Mouse (Mus musculus) forebrain, postnatal 0 days (tissue): ENCODE measurements at regions not wholly inside any gene's neighbourhood (a gene's known extent, or its start where the extent isn't known, plus 50 kb on each side); places are given as distances from the start of the nearest gene placed in this dataset.

Source experiments
- ATAC-seq: fragments of 200-750 bp; cut with Nextera tagmentation; 2 replicates; pipeline ENCODE4 v1.8.0; 2017; ENCODE audit warnings: mild to moderate bottlenecking, moderate library complexity
- DNase-seq: peaks from one replicate; pipeline ENCODE4 v3.0.0-alpha.2; 2015
- H3K27ac ChIP-seq: fragments of 300-500 bp; sonication (generic); 2 replicates; pipeline ENCODE4 v1.5.1; 2014; ENCODE audit warnings: low read depth, mild to moderate bottlenecking, antibody characterized with exemption, low read length, moderate library complexity, mixed read lengths
- H3K27me3 ChIP-seq: fragments of 300-500 bp; sonication (generic); 2 replicates; pipeline ENCODE4 v1.6.1; 2014; ENCODE audit warnings: mild to moderate bottlenecking, low read length, mixed read lengths; ENCODE audit not compliant: insufficient read depth
- H3K36me3 ChIP-seq: fragments of 300-500 bp; sonication (generic); 2 replicates; pipeline ENCODE4 v1.6.1; 2014; ENCODE audit warnings: mild to moderate bottlenecking, moderate library complexity; ENCODE audit not compliant: insufficient read depth
- H3K4me1 ChIP-seq: fragments of 300-500 bp; sonication (generic); 2 replicates; pipeline ENCODE4 v1.6.1; 2014; ENCODE audit warnings: antibody characterized with exemption; ENCODE audit not compliant: insufficient read depth
- H3K4me2 ChIP-seq: fragments of 300-500 bp; sonication (generic); 2 replicates; pipeline ENCODE4 v1.6.1; 2014; ENCODE audit warnings: low read depth, mild to moderate bottlenecking, moderate library complexity
- H3K4me3 ChIP-seq: fragments of 300-500 bp; sonication (generic); 2 replicates; pipeline ENCODE4 v1.5.1; 2014; ENCODE audit warnings: low read depth, low read length, mixed read lengths
- H3K9ac ChIP-seq: fragments of 300-500 bp; sonication (generic); 2 replicates; pipeline ENCODE4 v1.6.1; 2014; ENCODE audit warnings: mild to moderate bottlenecking
- H3K9me3 ChIP-seq: fragments of 300-500 bp; sonication (generic); 2 replicates; pipeline ENCODE4 v1.6.1; 2016; ENCODE audit warnings: low read length
- CTCF ChIP-seq: sonication (generic); IDR thresholded peaks from 2 replicates; pipeline ENCODE4 v1.5.1; 2016; ENCODE audit warnings: antibody characterized with exemption, control low read depth, low read depth
- WGBS: fragments of 180-500 bp; shearing (Covaris S2); extraction: QIAGEN DNeasy Blood & Tissue Kit; methylation state at CpG from one replicate; pipeline ENCODE4 v1.1.7; 2014; 5-methylcytosine and 5-hydroxymethylcytosine counted together

DNA sequence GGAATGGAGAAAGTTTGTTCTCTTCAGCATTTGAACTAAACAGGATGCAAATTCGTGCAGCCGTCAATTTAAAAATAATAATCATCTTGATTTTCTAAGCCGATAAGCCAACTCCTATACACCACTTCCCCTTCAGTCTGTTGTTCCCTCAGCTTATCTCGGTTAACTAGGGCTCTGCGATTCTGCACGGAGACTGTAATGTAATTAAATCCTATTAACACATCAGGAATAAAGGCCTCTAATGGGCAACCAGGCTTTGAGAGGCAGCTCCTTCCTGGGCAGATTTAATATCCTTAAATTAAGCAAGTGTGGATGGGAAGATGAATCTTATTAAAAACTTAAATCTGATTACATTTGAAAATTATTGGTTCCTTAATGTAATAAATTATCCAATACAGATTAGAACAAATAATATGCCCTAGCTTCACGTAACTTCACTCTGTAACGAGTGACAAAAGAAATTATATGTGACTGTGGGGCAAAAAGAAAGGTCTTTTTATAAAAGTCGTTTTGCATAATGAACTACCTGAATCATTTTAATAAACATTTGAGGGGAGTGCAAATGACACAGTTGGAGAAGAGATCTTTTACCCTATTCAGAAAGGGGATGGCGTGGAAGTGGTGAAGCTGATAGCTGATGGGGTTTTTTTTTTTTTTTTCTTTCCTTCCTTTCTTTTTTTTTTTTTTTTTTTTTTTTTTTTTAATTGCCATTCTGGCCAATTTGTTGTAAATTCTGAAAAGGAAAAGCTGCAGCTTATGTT is 188.5 kb downstream of the Rwdd3 start:
- H3K27me3 ChIP-seq = no peaks in the 10 kb centered on the region
- H3K4me3 ChIP-seq = no peak overlapping the region; the same call in 1 of the 2 replicates
- peak overlapping the region; percentile 82 for H3K27ac ChIP-seq
- DNase-seq = peak; percentile 45
- H3K4me2 ChIP-seq = peak overlapping the region; percentile 42; the same call in 1 of the 2 replicates
- peak; percentile 40; the same call in 1 of the 2 replicates for ATAC-seq
- 9% methylated on average over 10 of the region's 10 CpGs for WGBS
- no peak for TF ChIP-seq CTCF
- H3K9me3 ChIP-seq = no peaks in the 10 kb centered on the region
- no peak overlapping the region for H3K9ac ChIP-seq
- H3K4me1 ChIP-seq = 0 out of 2 replicates have a peak, but pooled peaks cover 11% of the 10 kb centered on the region
- H3K36me3 ChIP-seq = no peaks in the 10 kb centered on the region

DNA sequence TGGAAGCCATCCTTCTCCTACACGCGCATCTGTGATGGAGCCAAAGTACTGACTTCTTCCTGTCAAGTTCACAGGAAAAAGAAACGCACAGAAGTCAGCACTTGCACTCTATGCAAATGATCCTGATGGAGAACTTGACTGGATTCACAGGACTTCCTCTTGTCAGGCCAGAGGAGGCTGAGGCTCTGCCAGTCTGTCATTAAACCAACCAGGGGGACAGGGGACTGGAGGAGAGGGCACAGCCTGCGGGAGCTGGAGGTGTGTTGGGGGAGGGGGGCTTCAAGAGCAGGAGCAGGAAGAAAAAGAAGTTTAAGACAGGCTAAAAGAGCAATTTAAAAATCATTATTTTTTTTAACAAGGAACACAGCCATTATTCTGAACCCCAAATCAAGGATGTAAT is 189.3 kb downstream of the Rwdd3 start:
- 13% methylated on average over 4 of the region's 4 CpGs for WGBS
- Histone ChIP-seq H3K27me3 (no peaks in the 10 kb centered on the region), H3K27ac (peak overlapping the region; percentile 82; the same call in 1 of the 2 replicates), H3K4me2 (0 out of 2 replicates have a peak overlapping the region, but pooled peaks have one; percentile 2), H3K36me3 (no peaks in the 10 kb centered on the region), H3K4me1 (0 out of 2 replicates have a peak, but pooled peaks cover 11% of the 10 kb centered on the region), H3K4me3 (no peak overlapping the region), H3K9ac (no peak overlapping the region), H3K9me3 (no peaks in the 10 kb centered on the region)
- TF ChIP-seq CTCF = no peak
- peak; percentile 32 for DNase-seq
- peak; percentile 28; the same call in 1 of the 2 replicates for ATAC-seq

DNA sequence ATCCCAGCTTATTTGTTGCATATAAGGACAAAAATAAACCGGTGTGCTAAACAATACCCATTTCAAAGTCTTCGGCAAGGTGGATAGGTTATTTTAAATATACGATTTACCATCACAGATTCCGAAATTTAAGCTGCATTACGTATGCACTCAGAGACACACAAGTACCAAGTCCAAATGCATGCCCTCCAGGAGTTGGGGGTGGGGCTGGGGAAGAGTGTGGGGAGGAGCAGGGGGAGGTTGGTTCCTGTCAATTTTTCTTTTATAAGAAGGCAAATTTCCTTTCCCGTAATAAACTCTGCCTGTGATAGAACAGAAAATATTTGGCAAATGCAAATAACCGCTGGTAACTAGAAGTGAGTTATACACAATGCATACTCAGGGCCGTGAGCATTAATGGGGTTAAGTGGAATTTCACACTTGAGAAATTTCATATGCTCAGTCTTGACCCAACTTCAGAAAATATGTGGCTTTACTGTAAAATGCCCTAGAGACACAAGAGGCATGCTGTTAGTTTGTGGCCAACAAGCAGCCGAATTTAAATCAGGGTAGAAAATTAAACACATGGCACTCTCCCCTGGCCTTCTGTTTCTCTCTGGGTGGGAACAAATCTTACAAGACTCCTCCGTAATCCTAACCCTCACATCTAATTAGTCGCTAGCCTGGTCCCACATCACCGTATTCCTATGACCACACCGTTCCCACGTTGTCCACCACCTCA is 200.6 kb downstream of the Rwdd3 start:
- H3K27ac ChIP-seq = no peak overlapping the region
- 0 out of 2 replicates have a peak, but pooled peaks have one; percentile 34 for ATAC-seq
- 48% methylated on average over 14 of the region's 14 CpGs for WGBS

DNA sequence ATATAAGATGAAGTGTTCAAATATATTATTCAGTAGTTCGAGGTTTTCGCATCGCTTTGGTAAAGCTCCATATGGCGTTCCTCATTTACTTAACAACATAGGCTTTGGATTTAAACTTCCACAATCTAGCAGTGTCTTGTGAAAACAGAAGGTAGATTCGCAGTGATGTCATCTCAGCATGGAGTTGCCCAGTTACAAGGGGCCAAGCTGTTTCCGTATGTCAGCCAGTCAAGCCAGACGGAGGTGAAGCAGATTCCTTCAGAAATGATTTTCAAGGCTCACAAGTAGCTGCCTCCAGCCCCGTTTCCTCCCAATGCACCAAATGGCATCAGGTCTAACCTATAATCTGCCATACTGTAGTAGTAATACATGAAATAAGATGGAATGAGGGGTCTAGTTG is 224.6 kb downstream of the Rwdd3 start:
- no peaks in the 10 kb centered on the region for H3K27me3 ChIP-seq
- no peak overlapping the region for H3K4me2 ChIP-seq
- no peak for ATAC-seq
- no peak overlapping the region for H3K4me3 ChIP-seq
- no peaks in the 10 kb centered on the region for H3K9me3 ChIP-seq
- H3K27ac ChIP-seq = no peak overlapping the region
- TF ChIP-seq CTCF = no peak
- no peaks in the 10 kb centered on the region for H3K36me3 ChIP-seq
- no peaks in the 10 kb centered on the region for H3K4me1 ChIP-seq
- 73% methylated on average over 8 of the region's 8 CpGs for WGBS
- H3K9ac ChIP-seq = no peak overlapping the region
- DNase-seq = no peak

More for the DNA sequence above, 200.6 kb downstream of the Rwdd3 start:
- H3K4me1 ChIP-seq = no peaks in the 10 kb centered on the region
- no peak overlapping the region for H3K4me2 ChIP-seq
- TF ChIP-seq CTCF = no peak
- H3K4me3 ChIP-seq = no peak overlapping the region
- DNase-seq = peak; percentile 48
- H3K36me3 ChIP-seq = no peaks in the 10 kb centered on the region
- no peaks in the 10 kb centered on the region for H3K27me3 ChIP-seq
- H3K9ac ChIP-seq = no peak overlapping the region
- no peaks in the 10 kb centered on the region for H3K9me3 ChIP-seq

DNA sequence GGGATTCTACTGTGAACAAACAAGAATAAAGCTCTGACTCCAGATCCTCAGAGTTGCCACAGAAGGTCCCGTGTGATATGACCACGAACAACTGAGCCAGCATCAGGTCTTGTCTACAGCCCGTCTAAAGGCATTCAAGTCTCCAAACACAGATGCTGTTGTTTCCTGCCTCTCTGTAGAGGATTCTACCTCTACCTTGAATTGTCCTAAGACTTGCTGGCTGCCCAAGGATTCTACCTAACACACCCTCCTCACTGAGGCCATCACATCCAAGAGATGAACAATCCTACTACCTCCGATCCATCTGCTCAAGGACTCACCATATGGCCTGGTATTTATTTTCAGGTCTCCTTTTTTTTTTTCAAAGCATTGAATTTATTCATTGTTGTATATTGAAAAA is 237.1 kb downstream of the Rwdd3 start:
- ATAC-seq = no peak
- no peak overlapping the region for H3K4me3 ChIP-seq
- DNase-seq = no peak
- H3K27ac ChIP-seq = no peak overlapping the region
- no peak for TF ChIP-seq CTCF
- 93% methylated on average over 4 of the region's 4 CpGs for whole genome bisulfite sequencing
- no peaks in the 10 kb centered on the region for H3K27me3 ChIP-seq
- no peaks in the 10 kb centered on the region for H3K9me3 ChIP-seq
- no peaks in the 10 kb centered on the region for H3K4me1 ChIP-seq
- no peak overlapping the region for H3K9ac ChIP-seq
- no peaks in the 10 kb centered on the region for H3K36me3 ChIP-seq
- H3K4me2 ChIP-seq = no peak overlapping the region

DNA sequence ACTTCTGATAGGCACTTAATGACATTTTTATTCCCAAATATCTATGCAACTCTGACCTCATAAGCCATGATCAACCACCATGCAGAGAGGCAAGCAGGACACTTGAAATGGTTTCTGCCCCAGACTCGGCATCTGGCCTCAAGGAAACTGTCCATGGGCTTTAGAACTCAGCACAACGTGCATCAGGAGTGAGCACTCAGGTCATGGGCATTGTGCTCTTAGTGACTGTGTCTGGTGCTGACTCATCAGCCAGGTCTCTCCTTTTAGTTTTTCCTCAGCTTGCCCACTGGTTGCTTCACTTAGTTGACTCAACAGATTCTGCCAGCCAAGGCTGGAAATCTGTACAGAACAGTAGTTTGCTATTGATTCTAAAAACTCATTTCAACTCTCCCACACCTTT is 251.1 kb downstream of the Rwdd3 start:
- H3K4me3 ChIP-seq = no peak overlapping the region
- TF ChIP-seq CTCF = no peak
- no peak overlapping the region for H3K4me2 ChIP-seq
- H3K27me3 ChIP-seq = no peaks in the 10 kb centered on the region
- H3K27ac ChIP-seq = no peak overlapping the region
- ATAC-seq (no peak), DNase-seq (no peak)
- 87% methylated on average over 2 of the region's 2 CpGs for WGBS
- H3K4me1 ChIP-seq = no peaks in the 10 kb centered on the region
- H3K9ac ChIP-seq = no peak overlapping the region
- no peaks in the 10 kb centered on the region for H3K36me3 ChIP-seq
- H3K9me3 ChIP-seq = no peaks in the 10 kb centered on the region

DNA sequence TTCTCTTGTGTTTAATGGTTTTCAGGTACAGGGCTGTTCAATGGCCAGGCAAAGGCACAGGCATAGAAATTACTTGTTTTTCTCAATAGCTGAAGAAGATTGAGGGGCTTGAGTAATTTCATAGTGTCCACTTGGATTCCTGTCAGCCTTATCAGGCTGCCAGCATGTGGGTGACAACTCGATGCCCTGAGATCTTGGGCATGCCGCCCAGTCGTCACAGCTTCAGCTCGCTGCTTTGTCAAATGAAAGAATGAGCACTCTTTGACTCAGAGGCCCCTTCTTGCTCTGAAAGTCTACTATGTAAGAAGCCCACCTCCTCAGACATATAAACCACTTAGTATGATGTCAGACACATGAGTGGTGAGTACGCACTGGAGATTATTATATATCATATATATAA is 272.6 kb downstream of the Rwdd3 start:
- no peak for TF ChIP-seq CTCF
- Histone ChIP-seq H3K4me1 (no peaks in the 10 kb centered on the region), H3K9me3 (no peaks in the 10 kb centered on the region), H3K9ac (no peak overlapping the region), H3K4me3 (no peak overlapping the region), H3K27me3 (no peaks in the 10 kb centered on the region), H3K27ac (no peak overlapping the region), H3K36me3 (no peaks in the 10 kb centered on the region), H3K4me2 (no peak overlapping the region)
- DNase-seq = no peak
- ATAC-seq = no peak
- WGBS = 46% methylated on average over 5 of the region's 5 CpGs
